Mouse (Mus musculus): ENCODE data around the gene Slc22a8. TPM values are rescaled to one million over a fixed set of nuclear protein-coding genes. Genes with fewer than 3 reads are reported as not detected.

Gene Slc22a8
- polyA plus RNA-seq, 1 experiment from 2014 or later: 19.2 TPM

DNA sequence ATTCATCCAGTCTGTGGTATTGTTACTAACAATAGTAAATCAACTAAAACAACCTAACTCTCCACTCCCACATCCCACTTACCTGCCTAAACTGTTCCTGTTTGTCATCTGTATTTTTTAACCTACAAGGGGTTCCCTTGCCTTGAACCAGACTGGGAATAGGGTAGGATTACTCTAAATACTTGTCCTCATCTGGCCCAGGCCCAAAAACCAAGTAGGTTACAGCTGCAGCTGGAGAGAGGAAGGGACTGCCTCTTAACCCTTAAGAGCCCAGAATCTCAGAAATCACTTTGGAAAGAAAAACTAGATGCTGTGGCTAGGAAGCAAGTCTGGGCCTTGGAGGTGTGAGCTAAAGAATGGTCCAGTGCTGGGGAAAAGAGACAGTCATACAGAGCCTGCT is 64.8 kb downstream of the Slc22a8 start:
- no peak for ATAC-seq (replicated peaks; ENCODE audit: low FRiP score, low read depth)
- Histone ChIP-seq H3K9ac (ENCODE audit: low read depth, low read length) (no peak overlapping the region), H3K4me3 (replicated peaks; ENCODE audit: low read depth, low read length) (no peak overlapping the region), H3K27me3 (ENCODE audit: insufficient read depth, low read length) (no peaks in the 10 kb centered on the region), H3K36me3 (ENCODE audit: insufficient read depth, low read length) (no peaks in the 10 kb centered on the region), H3K27ac (no peak overlapping the region), H3K4me1 (replicated peaks; ENCODE audit: insufficient read depth, low read length) (no peaks in the 10 kb centered on the region), H3K4me2 (ENCODE audit: low read length) (no peak overlapping the region), H3K9me3 (replicated peaks; ENCODE audit: low read length) (no peaks in the 10 kb centered on the region)
- no peak for TF ChIP-seq CTCF (IDR thresholded peaks at IDR 0.05; ENCODE audit: low read depth)
- peak; percentile 39 for DNase-seq (ENCODE audit: low spot score)

DNA sequence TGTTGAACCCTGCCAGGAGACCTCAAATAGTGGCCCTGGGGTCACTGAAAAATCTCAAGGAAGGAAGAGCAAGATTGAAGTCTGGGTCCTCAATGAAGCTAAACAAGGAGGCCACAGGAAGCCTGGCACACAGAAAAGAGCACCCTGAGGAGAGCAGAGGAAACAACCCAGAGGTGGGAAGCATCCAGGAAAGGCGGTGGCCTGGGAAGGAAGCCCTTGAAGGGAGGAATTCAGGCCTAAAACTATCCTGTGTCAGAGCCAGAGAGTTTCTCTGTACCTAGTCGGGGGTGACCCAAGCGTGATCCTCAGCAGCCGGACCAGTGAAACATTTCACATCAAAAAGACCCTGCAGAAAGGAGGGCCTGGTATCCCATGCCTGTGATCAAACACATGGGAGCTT is 65.3 kb downstream of the Slc22a8 start:
- no peaks in the 10 kb centered on the region for H3K36me3 ChIP-seq (ENCODE audit: insufficient read depth, low read length)
- no peak overlapping the region for H3K4me3 ChIP-seq (replicated peaks; ENCODE audit: low read depth, low read length)
- no peak for ATAC-seq (replicated peaks; ENCODE audit: low FRiP score, low read depth)
- H3K4me1 ChIP-seq (replicated peaks; ENCODE audit: insufficient read depth, low read length): no peaks in the 10 kb centered on the region
- no peak overlapping the region for H3K27ac ChIP-seq
- H3K4me2 ChIP-seq (ENCODE audit: low read length): no peak overlapping the region
- WGBS: 47% methylated on average over 4 of the region's 4 CpGs
- H3K9me3 ChIP-seq (replicated peaks; ENCODE audit: low read length): no peaks in the 10 kb centered on the region
- no peak for TF ChIP-seq CTCF (IDR thresholded peaks at IDR 0.05; ENCODE audit: low read depth)
- no peak overlapping the region for H3K9ac ChIP-seq (ENCODE audit: low read depth, low read length)
- no peaks in the 10 kb centered on the region for H3K27me3 ChIP-seq (ENCODE audit: insufficient read depth, low read length)
- no peak for DNase-seq (ENCODE audit: low spot score)

Other genes with a start within 250 kb of the Slc22a8 start
- 9.3 and 11.6 TPM in 2 replicates for gene Slc22a30, start 186.1 kb upstream of the Slc22a8 start, polyA plus RNA-seq (2015; fragmentation: Nextera tagmentation; extraction: Ambion mirVana)
- 73.8 and 93.1 TPM in 2 replicates for gene Slc22a6, start 26.8 kb downstream of the Slc22a8 start, polyA plus RNA-seq (2015; fragmentation: Nextera tagmentation; extraction: Ambion mirVana)
- gene Chrm1, start 72.5 kb downstream of the Slc22a8 start, polyA plus RNA-seq (2015; fragmentation: Nextera tagmentation; extraction: Ambion mirVana): 0.17 and 0.18 TPM in 2 replicates
- 151 and 158 TPM in 2 replicates for gene Slc3a2, start 132.1 kb downstream of the Slc22a8 start, polyA plus RNA-seq (2015; fragmentation: Nextera tagmentation; extraction: Ambion mirVana)
- 71.3 and 77.7 TPM in 2 replicates for gene Wdr74, start 144.6 kb downstream of the Slc22a8 start, polyA plus RNA-seq (2015; fragmentation: Nextera tagmentation; extraction: Ambion mirVana)
- gene 1700092M07Rik, start 149.5 kb downstream of the Slc22a8 start, polyA plus RNA-seq (2015; fragmentation: Nextera tagmentation; extraction: Ambion mirVana): 0.75 and 1.1 TPM in 2 replicates
- 105 and 115 TPM in 2 replicates for gene Stx5a, start 150.2 kb downstream of the Slc22a8 start, polyA plus RNA-seq (2015; fragmentation: Nextera tagmentation; extraction: Ambion mirVana)
- gene Nxf1, start 165.8 kb downstream of the Slc22a8 start, polyA plus RNA-seq (2015; fragmentation: Nextera tagmentation; extraction: Ambion mirVana): 114 and 123 TPM in 2 replicates
- gene Tmem223, start 179.7 kb downstream of the Slc22a8 start, polyA plus RNA-seq (2015; fragmentation: Nextera tagmentation; extraction: Ambion mirVana): 248 and 286 TPM in 2 replicates
- 103 and 113 TPM in 2 replicates for gene Tmem179b, start 183.2 kb downstream of the Slc22a8 start, polyA plus RNA-seq (2015; fragmentation: Nextera tagmentation; extraction: Ambion mirVana)
- 28.4 and 28.6 TPM in 2 replicates for gene Taf6l, start 195.2 kb downstream of the Slc22a8 start, polyA plus RNA-seq (2015; fragmentation: Nextera tagmentation; extraction: Ambion mirVana)
- gene Polr2g, start 207.3 kb downstream of the Slc22a8 start, polyA plus RNA-seq (2015; fragmentation: Nextera tagmentation; extraction: Ambion mirVana): 185 and 187 TPM in 2 replicates
- 3.6 TPM in 2 replicates for gene Zbtb3, start 211.3 kb downstream of the Slc22a8 start, polyA plus RNA-seq (2015; fragmentation: Nextera tagmentation; extraction: Ambion mirVana)
- gene Ttc9c, start 228.1 kb downstream of the Slc22a8 start, polyA plus RNA-seq (2015; fragmentation: Nextera tagmentation; extraction: Ambion mirVana): 32.2 and 35.9 TPM in 2 replicates
- gene Hnrnpul2, start 228.8 kb downstream of the Slc22a8 start, polyA plus RNA-seq (2015; fragmentation: Nextera tagmentation; extraction: Ambion mirVana): 5.5 and 6.3 TPM in 2 replicates
- gene AC129217.1, start 238.5 kb downstream of the Slc22a8 start, polyA plus RNA-seq (2015; fragmentation: Nextera tagmentation; extraction: Ambion mirVana): not detected in 2 replicates
- 57.0 and 60.1 TPM in 2 replicates for gene Bscl2, start 246.2 kb downstream of the Slc22a8 start, polyA plus RNA-seq (2015; fragmentation: Nextera tagmentation; extraction: Ambion mirVana)
- gene Gng3, start 247.9 kb downstream of the Slc22a8 start, polyA plus RNA-seq (2015; fragmentation: Nextera tagmentation; extraction: Ambion mirVana): 1.5 and 1.6 TPM in 2 replicates